Mouse (Mus musculus) brain, embryonic 14.5 days (tissue): Measurements from ENCODE around the gene Tns2.

ENCODE experiments used
- CTCF ChIP-seq: fragments of 200-500 bp; IDR thresholded peaks from 2 replicates; pipeline ENCODE4 v1.5.1; 2012; ENCODE audit warnings: inconsistent platforms, mild to moderate bottlenecking, moderate library complexity, borderline replicate concordance; ENCODE audit not compliant: insufficient read depth, insufficient read length; ENCODE audit errors: extremely low read depth
- POLR2A ChIP-seq: fragments of 200-500 bp; IDR thresholded peaks from 2 replicates; pipeline ENCODE4 v1.6.1; 2012; ENCODE audit warnings: mild to moderate bottlenecking, inconsistent platforms, borderline replicate concordance; ENCODE audit not compliant: poor library complexity, insufficient read depth, insufficient read length, severe bottlenecking; ENCODE audit errors: extremely low read depth

DNA sequence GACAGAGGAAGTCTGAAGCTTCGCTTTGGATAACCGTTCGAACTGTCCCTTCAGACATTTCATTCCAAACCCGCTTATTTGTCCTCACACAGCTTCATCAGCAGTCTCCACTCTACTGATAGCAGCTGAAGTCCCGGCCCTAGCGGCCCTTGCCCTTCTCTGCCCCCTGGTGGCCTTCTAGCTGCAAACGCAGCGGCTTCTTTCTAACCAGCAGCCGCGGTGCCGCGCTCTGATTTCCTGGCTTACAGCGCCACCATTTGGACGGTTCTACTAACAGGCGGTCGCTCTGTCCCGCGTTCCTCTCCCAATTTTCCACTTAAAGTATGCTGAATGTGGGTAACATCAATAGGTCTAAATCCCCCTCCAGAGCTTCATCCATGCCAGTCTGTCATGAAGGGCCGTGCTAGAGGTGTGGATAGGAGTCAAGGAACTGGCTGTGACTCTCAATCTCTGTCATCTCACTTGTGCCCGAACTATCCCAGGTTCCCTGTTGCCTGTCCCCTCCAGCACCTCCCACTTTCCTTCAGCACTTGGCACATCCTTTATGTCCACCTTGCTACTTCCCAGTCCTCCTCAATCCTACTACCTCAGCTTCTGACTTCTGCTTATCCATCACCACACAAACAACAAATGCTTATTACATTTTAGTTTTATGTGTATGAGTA is 34.4 kb upstream of the Tns2 start:
- TF ChIP-seq POLR2A = no peak
- TF ChIP-seq CTCF = peak; percentile 100
